Mouse (Mus musculus) CH12.LX (cell line): ENCODE data around the gene Ceacam19. TPM values are rescaled to one million over a fixed set of nuclear protein-coding genes. Genes with fewer than 3 reads are reported as not detected.

Experiments
- DNase-seq: peaks from one replicate; pipeline ENCODE4 v3.0.0-alpha.2; 2013; ENCODE audit errors: extremely low read depth
- H3K27ac ChIP-seq: 2 replicates; pipeline ENCODE4 v1.5.1; 2012; ENCODE audit warnings: low read depth, mild to moderate bottlenecking, control low read depth, moderate library complexity; ENCODE audit not compliant: insufficient read depth
- H3K27me3 ChIP-seq: replicated peaks from 2 replicates; pipeline ENCODE3; 2012; ENCODE audit warnings: inconsistent platforms
- H3K36me3 ChIP-seq, 2 experiments: replicated peaks in 1 of 2; 2 replicates each; pipeline versions ENCODE3 to v1.6.1; 2012; ENCODE audit warnings: inconsistent platforms in 1 of 2, low read length in 1 of 2, mild to moderate bottlenecking in 1 of 2, mixed read lengths in 1 of 2, moderate library complexity in 1 of 2; ENCODE audit not compliant: control insufficient read depth in 1 of 2, insufficient read depth in 1 of 2
- H3K4me1 ChIP-seq, 2 experiments: 2 replicates each; pipeline ENCODE4 v1.6.1; 2012; ENCODE audit warnings: inconsistent platforms in 1 of 2, moderate library complexity in 1 of 2; ENCODE audit not compliant: insufficient read depth in 2 of 2, control insufficient read depth in 1 of 2
- H3K4me2 ChIP-seq: 2 replicates; pipeline ENCODE4 v1.6.1; 2012; ENCODE audit warnings: low read depth, mild to moderate bottlenecking, control low read depth; ENCODE audit not compliant: poor library complexity, insufficient read depth, severe bottlenecking
- H3K4me3 ChIP-seq, 3 experiments: fragments of 150-350 bp in 1 of 3; sonication (generic) in 1 of 3; replicated peaks in 1 of 3; 2 replicates each; pipeline versions ENCODE3 to v1.5.1; 2011 to 2012; ENCODE audit warnings: low read depth in 2 of 3, low read length in 2 of 3, mild to moderate bottlenecking in 2 of 3, moderate library complexity in 2 of 3, control low read depth in 1 of 3, improper control_type of control experiment in 1 of 3, inconsistent platforms in 1 of 3, mixed read lengths in 1 of 3; ENCODE audit not compliant: poor library complexity in 1 of 3
- H3K79me2 ChIP-seq: replicated peaks from 2 replicates; pipeline ENCODE4 v1.6.1; 2012; ENCODE audit warnings: mild to moderate bottlenecking, moderate library complexity; ENCODE audit not compliant: control insufficient read depth, poor library complexity, insufficient read depth, severe bottlenecking; ENCODE audit errors: extremely low read depth
- H3K9ac ChIP-seq: 2 replicates; pipeline ENCODE4 v1.6.1; 2012; ENCODE audit warnings: low read depth, mild to moderate bottlenecking, control low read depth, moderate library complexity; ENCODE audit not compliant: insufficient read depth
- H3K9me3 ChIP-seq: replicated peaks from 2 replicates; pipeline ENCODE3; 2012; ENCODE audit warnings: low read length, inconsistent platforms, mixed read lengths
- CHD2 ChIP-seq: IDR thresholded peaks from 2 replicates; pipeline ENCODE4 v1.6.1; 2011; ENCODE audit warnings: low read length, improper control_type of control experiment
- CTCF ChIP-seq, 2 experiments: IDR thresholded peaks in 1 of 2; conservative IDR thresholded peaks in 1 of 2; 2 replicates each; pipeline ENCODE4 v1.5.1; 2011 to 2012; ENCODE audit warnings: low read depth in 2 of 2, low read length in 2 of 2, improper control_type of control experiment in 1 of 2, inconsistent platforms in 1 of 2, mild to moderate bottlenecking in 1 of 2, moderate library complexity in 1 of 2
- E2F4 ChIP-seq: IDR thresholded peaks from 2 replicates; pipeline ENCODE4 v1.6.1; 2011; ENCODE audit warnings: low read depth, low read length, improper control_type of control experiment; ENCODE audit not compliant: insufficient replicate concordance
- ELF1 ChIP-seq: IDR thresholded peaks from 2 replicates; pipeline ENCODE4 v1.6.1; 2014; ENCODE audit warnings: low read depth, mild to moderate bottlenecking, inconsistent platforms, low read length, improper control_type of control experiment
- EP300 ChIP-seq: IDR thresholded peaks from 2 replicates; pipeline ENCODE4 v1.6.1; 2011; ENCODE audit warnings: low read length, improper control_type of control experiment
- ETS1 ChIP-seq: conservative IDR thresholded peaks from 2 replicates; pipeline ENCODE4 v1.6.1; 2012; ENCODE audit warnings: low read depth, mild to moderate bottlenecking, inconsistent platforms, low read length, improper control_type of control experiment, moderate library complexity
- JUN ChIP-seq: IDR thresholded peaks from 2 replicates; pipeline ENCODE4 v1.6.1; 2011; ENCODE audit warnings: low read depth, mild to moderate bottlenecking, low read length, improper control_type of control experiment, moderate library complexity; ENCODE audit not compliant: insufficient read depth
- MAFK ChIP-seq: IDR thresholded peaks from 2 replicates; pipeline ENCODE4 v1.6.1; 2011; ENCODE audit warnings: low read length, improper control_type of control experiment; ENCODE audit not compliant: insufficient replicate concordance
- MAX ChIP-seq: IDR thresholded peaks from 2 replicates; pipeline ENCODE4 v1.6.1; 2011; ENCODE audit warnings: low read length, improper control_type of control experiment
- MEF2A ChIP-seq: IDR thresholded peaks from 2 replicates; pipeline ENCODE4 v1.6.1; 2014; ENCODE audit warnings: low read depth, mild to moderate bottlenecking, inconsistent platforms, low read length, improper control_type of control experiment, borderline replicate concordance
- MXI1 ChIP-seq: IDR thresholded peaks from 2 replicates; pipeline ENCODE4 v1.6.1; 2011; ENCODE audit warnings: mild to moderate bottlenecking, low read depth, low read length, improper control_type of control experiment
- MYC ChIP-seq: IDR thresholded peaks from 2 replicates; pipeline ENCODE4 v1.6.1; 2011; ENCODE audit warnings: low read depth, mild to moderate bottlenecking, improper control_type of control experiment, low read length
- NELFE ChIP-seq: IDR thresholded peaks from 2 replicates; pipeline ENCODE4 v1.6.1; 2011; ENCODE audit warnings: low read depth, low read length, improper control_type of control experiment
- NRF1 ChIP-seq: IDR thresholded peaks from 2 replicates; pipeline ENCODE4 v1.6.1; 2014; ENCODE audit warnings: low read depth, mild to moderate bottlenecking, inconsistent platforms, low read length, improper control_type of control experiment, moderate library complexity
- PAX5 ChIP-seq: IDR thresholded peaks from 2 replicates; pipeline ENCODE4 v1.6.1; 2012; ENCODE audit warnings: low read length, inconsistent platforms, mixed read lengths
- SIN3A ChIP-seq: IDR thresholded peaks from 2 replicates; pipeline ENCODE4 v1.6.1; 2012; ENCODE audit warnings: low read length, improper control_type of control experiment, inconsistent platforms
- TBP ChIP-seq: conservative IDR thresholded peaks from 2 replicates; pipeline ENCODE4 v1.6.1; 2011; ENCODE audit warnings: low read depth, low read length, improper control_type of control experiment
- ZKSCAN1 ChIP-seq: IDR thresholded peaks from 2 replicates; pipeline ENCODE4 v1.6.1; 2012; ENCODE audit warnings: low read depth, inconsistent platforms, low read length, improper control_type of control experiment, borderline replicate concordance
- dilution Hi-C: fragments of 300-500 bp; cut with MboI; formaldehyde crosslinking; loops from 2 replicates; pipeline ENCODE4 v1.14.3; 2020; ENCODE audit warnings: low sequenced_read_pairs; ENCODE audit not compliant: extremely low pct_unique_long_range_greater_than_20kb, extremely low pct_ligation_motif_present
- in situ Hi-C: fragments of 300-500 bp; cut with MboI; formaldehyde crosslinking; loops from 3 replicates; pipeline ENCODE4 v1.14.3; 2019; ENCODE audit warnings: low sequenced_read_pairs, low pct_ligation_motif_present, low pct_unique_long_range_greater_than_20kb, mixed read lengths
- polyA plus RNA-seq: library from polyadenylated mRNA; unstranded; fragments of >175 nt; gene quantifications from 2 replicates; pipeline ENCODE4 v1.2.1, GENCODE M21; 2012; ENCODE audit warnings: low read depth; ENCODE audit not compliant: insufficient read length
- total RNA-seq, 2 experiments: library from RNA; depleted of rRNA; stranded (reverse); fragments of 300-350 nt in 1 of 2; fragments of >200 nt in 1 of 2; gene quantifications; 2 replicates each; pipeline ENCODE4 v1.2.3; 2012 to 2014

Ceacam19 gene
- total and polyA plus RNA-seq, 3 experiments = 0.08 TPM; not detected in 2

DNA sequence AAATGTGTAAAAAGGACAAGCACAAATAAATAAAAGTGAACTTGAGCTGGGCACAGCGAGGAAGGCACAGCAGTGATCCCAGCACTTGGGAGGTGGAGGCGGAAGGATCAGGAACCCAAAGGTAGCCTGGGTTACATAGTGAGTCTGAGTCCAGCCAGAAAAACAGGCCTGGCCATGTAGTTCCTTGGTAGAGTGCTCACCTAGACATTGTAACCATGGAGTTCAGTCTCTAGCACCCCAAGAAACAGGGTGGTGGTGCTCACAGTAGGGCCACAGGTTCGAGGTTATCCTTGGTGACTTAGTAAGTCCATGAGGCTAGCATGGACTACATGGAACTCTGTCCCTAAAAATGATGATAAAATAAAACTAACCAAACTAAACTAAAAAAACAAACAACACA lies 46.8 kb downstream of the Ceacam19 start:
- in situ Hi-C loops = loop anchor here (5.0 kb wide), 1 partner anchor 39 kb away; no protein-coding TSS in a partner anchor
- Histone ChIP-seq H3K9ac (no peak overlapping the region), H3K9me3 (no peaks in the 10 kb centered on the region), H3K4me3 (no peak overlapping the region), H3K79me2 (no peaks in the 10 kb centered on the region), H3K36me3 (no peaks in the 10 kb centered on the region), H3K4me2 (no peak overlapping the region), H3K27ac (no peak overlapping the region), H3K27me3 (no peaks in the 10 kb centered on the region), H3K4me1 (peaks cover 10 to 46% of the 10 kb centered on the region in 2 experiments)
- TF ChIP-seq MYC (no peak), NRF1 (no peak), PAX5 (no peak), E2F4 (no peak), MEF2A (no peak), TBP (no peak), JUN (no peak), MXI1 (no peak), ETS1 (no peak)
- dilution Hi-C loops = no loop called here
- DNase-seq = no peak

DNA sequence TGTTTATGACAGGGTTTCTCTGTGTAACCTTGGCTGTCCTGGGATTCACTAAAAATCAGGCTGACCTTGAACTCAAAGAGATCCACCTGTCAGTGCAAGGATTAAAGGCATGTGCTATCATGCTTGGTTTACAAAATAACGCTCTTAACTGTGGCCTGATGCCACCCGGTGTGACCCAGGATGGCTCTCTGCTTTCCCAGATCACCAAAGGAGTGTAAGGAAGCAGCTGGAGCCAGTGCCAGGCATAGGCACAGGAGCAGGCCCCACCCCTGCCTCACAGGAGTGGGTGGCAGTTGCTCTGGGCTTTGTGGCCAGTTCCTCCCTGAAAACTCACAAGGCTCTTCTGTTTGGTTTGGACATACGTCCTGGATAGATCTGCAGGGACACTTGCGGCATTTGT lies 47.4 kb downstream of the Ceacam19 start:
- no peaks in the 10 kb centered on the region for H3K79me2 ChIP-seq
- no peak overlapping the region for H3K9ac ChIP-seq
- H3K27me3 ChIP-seq = no peaks in the 10 kb centered on the region
- no peak overlapping the region for H3K4me2 ChIP-seq
- H3K4me1 ChIP-seq = peaks cover 10 to 40% of the 10 kb centered on the region in 2 experiments
- no peak for TF ChIP-seq MAX
- no peak for TF ChIP-seq EP300
- no peak for TF ChIP-seq SIN3A
- no peak for TF ChIP-seq MYC
- no peak for TF ChIP-seq ETS1
- TF ChIP-seq CTCF (conservative IDR thresholded peaks at IDR 0.05 in 1 of 2, IDR thresholded peaks at IDR 0.05 in 1 of 2; ENCODE audit: low read depth in 2 of 2, low read length in 2 of 2) = no peak
- TF ChIP-seq CHD2 = no peak
- TF ChIP-seq NELFE = no peak
- no peak for TF ChIP-seq ZKSCAN1
- no peak for TF ChIP-seq TBP
- no peak for TF ChIP-seq MEF2A
- TF ChIP-seq ELF1 = no peak
- no peak for TF ChIP-seq MAFK
- no peak for DNase-seq
- dilution Hi-C loops = no loop called here
- no peaks in the 10 kb centered on the region for H3K9me3 ChIP-seq
- in situ Hi-C loops = loop anchor here (5.0 kb wide), 1 partner anchor 38 kb away; no protein-coding TSS in a partner anchor
- H3K36me3 ChIP-seq = no peaks in the 10 kb centered on the region
- no peak overlapping the region for H3K27ac ChIP-seq
- no peak overlapping the region for H3K4me3 ChIP-seq
